Mouse (Mus musculus) testis, adult 2 months (tissue): ENCODE measurements around the gene Btbd9. TPM values are rescaled to one million over a fixed set of nuclear protein-coding genes. Genes with fewer than 3 reads are reported as not detected.

Experiments used
- H3K27ac ChIP-seq: fragments of 200-500 bp; 2 replicates; pipeline ENCODE4 v1.5.1; 2012; ENCODE audit warnings: low read depth, low read length; ENCODE audit not compliant: control insufficient read depth, insufficient read depth
- H3K27me3 ChIP-seq: fragments of 200-500 bp; 2 replicates; pipeline ENCODE4 v1.6.1; 2012; ENCODE audit warnings: mild to moderate bottlenecking, low read length, moderate library complexity; ENCODE audit not compliant: control insufficient read depth, insufficient read depth
- H3K36me3 ChIP-seq: fragments of 200-500 bp; 2 replicates; pipeline ENCODE4 v1.6.1; 2012; ENCODE audit warnings: mild to moderate bottlenecking, low read length; ENCODE audit not compliant: control insufficient read depth, insufficient read depth
- H3K4me1 ChIP-seq: fragments of 200-500 bp; 2 replicates; pipeline ENCODE4 v1.6.1; 2012; ENCODE audit warnings: low read length; ENCODE audit not compliant: control insufficient read depth, insufficient read depth
- H3K4me3 ChIP-seq: fragments of 200-500 bp; 2 replicates; pipeline ENCODE4 v1.5.1; 2012; ENCODE audit warnings: low read depth, mild to moderate bottlenecking, low read length, moderate library complexity, mixed read lengths; ENCODE audit not compliant: control insufficient read depth
- CTCF ChIP-seq: fragments of 200-500 bp; IDR thresholded peaks from 2 replicates; pipeline ENCODE4 v1.5.1; 2012; ENCODE audit warnings: low read depth, mild to moderate bottlenecking, inconsistent platforms, low read length, moderate library complexity; ENCODE audit not compliant: control insufficient read depth, insufficient read depth, insufficient replicate concordance
- POLR2A ChIP-seq: fragments of 200-500 bp; IDR thresholded peaks from 2 replicates; pipeline ENCODE4 v1.6.1; 2012; ENCODE audit warnings: low read depth, mild to moderate bottlenecking, inconsistent platforms, low read length, moderate library complexity; ENCODE audit not compliant: control insufficient read depth
- polyA plus RNA-seq: library from polyadenylated mRNA; depleted of rRNA; stranded (reverse); fragments of >200 nt; gene quantifications from 2 replicates; pipeline ENCODE4 v1.2.3, GENCODE M21; 2012

Btbd9 gene
- polyA plus RNA-seq, 1 experiment, result 87.1 TPM

GRCm38 (mm10) chr17:30581201-30581600 is 4.9 kb upstream of the Btbd9 start:
- Histone ChIP-seq H3K27ac (no peak overlapping the region), H3K4me1 (peaks cover 2% of the 10 kb centered on the region; the same call in 1 of the 2 replicates), H3K4me3 (no peak overlapping the region), H3K27me3 (no peaks in the 10 kb centered on the region), H3K36me3 (no peaks in the 10 kb centered on the region)
- TF ChIP-seq CTCF (no peak), POLR2A (no peak)

- TF ChIP-seq POLR2A (no peak), CTCF (no peak)
- H3K4me3 ChIP-seq, result no peak overlapping the region
- H3K27ac ChIP-seq, result no peak overlapping the region
- peaks cover 2% of the 10 kb centered on the region; the same call in 1 of the 2 replicates for H3K4me1 ChIP-seq
- no peaks in the 10 kb centered on the region for H3K36me3 ChIP-seq
- H3K27me3 ChIP-seq, result no peaks in the 10 kb centered on the region
Observed at GRCm38 (mm10) chr17:30580781-30581180, 4.5 kb upstream of the Btbd9 start.

GRCm38 (mm10) chr17:30576946-30577345 is 658 bp upstream of the Btbd9 start:
- peak overlapping the region; percentile 94 for H3K4me3 ChIP-seq
- H3K27me3 ChIP-seq, result no peaks in the 10 kb centered on the region
- no peaks in the 10 kb centered on the region for H3K36me3 ChIP-seq
- TF ChIP-seq CTCF (no peak), POLR2A (no peak)
- peaks cover 6% of the 10 kb centered on the region for H3K4me1 ChIP-seq
- H3K27ac ChIP-seq, result peak overlapping the region; percentile 96

GRCm38 (mm10) chr17:30575121-30575904 is 975 bp downstream of the Btbd9 start:
- peak overlapping the region; percentile 84 for H3K27ac ChIP-seq

GRCm38 (mm10) chr17:30574783-30575075 is 1.6 kb downstream of the Btbd9 start:
- H3K4me3 ChIP-seq, result peak overlapping the region; percentile 94
- H3K4me1 ChIP-seq, result peaks cover 8% of the 10 kb centered on the region
- no peaks in the 10 kb centered on the region for H3K27me3 ChIP-seq
- H3K36me3 ChIP-seq, result no peaks in the 10 kb centered on the region; the same call in 1 of the 2 replicates
- TF ChIP-seq CTCF (no peak), POLR2A (no peak)
- no peak overlapping the region for H3K27ac ChIP-seq

More at GRCm38 (mm10) chr17:30575121-30575904, 975 bp downstream of the Btbd9 start:
- peak overlapping the region; percentile 94 for H3K4me3 ChIP-seq
- TF ChIP-seq POLR2A (no peak), CTCF (no peak)
- H3K36me3 ChIP-seq, result no peaks in the 10 kb centered on the region; the same call in 1 of the 2 replicates
- peaks cover 8% of the 10 kb centered on the region for H3K4me1 ChIP-seq
- H3K27me3 ChIP-seq, result no peaks in the 10 kb centered on the region

GRCm38 (mm10) chr17:30573990-30574782 is 2.1 kb downstream of the Btbd9 start:
- Histone ChIP-seq H3K4me3 (peak overlapping the region; percentile 94), H3K27me3 (no peaks in the 10 kb centered on the region), H3K4me1 (peaks cover 8% of the 10 kb centered on the region), H3K36me3 (no peaks in the 10 kb centered on the region; the same call in 1 of the 2 replicates), H3K27ac (no peak overlapping the region)
- no peak for TF ChIP-seq POLR2A
- TF ChIP-seq CTCF, result no peak

- Histone ChIP-seq H3K27ac (peak overlapping the region; percentile 55; the same call in 1 of the 2 replicates), H3K4me3 (peak overlapping the region; percentile 77), H3K36me3 (no peaks in the 10 kb centered on the region; the same call in 1 of the 2 replicates), H3K4me1 (peaks cover 6% of the 10 kb centered on the region), H3K27me3 (no peaks in the 10 kb centered on the region)
- TF ChIP-seq POLR2A (no peak), CTCF (no peak)
Observed at GRCm38 (mm10) chr17:30570971-30571370, 5.3 kb downstream of the Btbd9 start.
